Mouse (Mus musculus) hindbrain, embryonic 14.5 days (tissue): ENCODE measurements at regions not wholly inside any gene's neighbourhood (a gene's known extent, or its start where the extent isn't known, plus 50 kb on each side); places are given as distances from the start of the nearest gene placed in this dataset.

Experiments used
- ATAC-seq: fragments of 200-750 bp; cut with Nextera tagmentation; 2 replicates; pipeline ENCODE4 v1.8.0; 2017; ENCODE audit warnings: moderate number of reproducible peaks, mild to moderate bottlenecking, moderate TSS enrichment, moderate library complexity; ENCODE audit not compliant: low FRiP score
- DNase-seq: peaks from one replicate; pipeline ENCODE4 v3.0.0-alpha.2; 2015; ENCODE audit warnings: low spot score
- H3K27ac ChIP-seq: fragments of 300-500 bp; sonication (generic); 2 replicates; pipeline ENCODE4 v1.5.1; 2014; ENCODE audit warnings: mild to moderate bottlenecking, moderate library complexity
- H3K27me3 ChIP-seq: fragments of 300-500 bp; sonication (generic); 2 replicates; pipeline ENCODE4 v1.6.1; 2014; ENCODE audit warnings: mild to moderate bottlenecking, low read length, mixed read lengths; ENCODE audit not compliant: control insufficient read depth, insufficient read depth
- H3K36me3 ChIP-seq: fragments of 300-500 bp; sonication (generic); replicated peaks from 2 replicates; pipeline ENCODE4 v1.6.1; 2014; ENCODE audit not compliant: control insufficient read depth, insufficient read depth
- H3K4me1 ChIP-seq: fragments of 300-500 bp; sonication (generic); replicated peaks from 2 replicates; pipeline ENCODE4 v1.6.1; 2014; ENCODE audit warnings: antibody characterized with exemption, low read length, mixed read lengths; ENCODE audit not compliant: control insufficient read depth, insufficient read depth
- H3K4me2 ChIP-seq: fragments of 300-500 bp; sonication (generic); replicated peaks from 2 replicates; pipeline ENCODE4 v1.6.1; 2014; ENCODE audit warnings: mild to moderate bottlenecking, moderate library complexity
- H3K4me3 ChIP-seq: fragments of 300-500 bp; sonication (generic); replicated peaks from 2 replicates; pipeline ENCODE4 v1.5.1; 2014; ENCODE audit warnings: mild to moderate bottlenecking, low read length
- H3K9ac ChIP-seq: fragments of 300-500 bp; sonication (generic); 2 replicates; pipeline ENCODE4 v1.6.1; 2014
- H3K9me3 ChIP-seq: fragments of 300-500 bp; sonication (generic); 2 replicates; pipeline ENCODE4 v1.6.1; 2016; ENCODE audit warnings: low read length; ENCODE audit not compliant: control insufficient read depth
- WGBS: fragments of 180-500 bp; shearing (Covaris S2); extraction: QIAGEN DNeasy Blood & Tissue Kit; methylation state at CpG from one replicate; pipeline ENCODE4 v1.1.7; 2014; 5-methylcytosine and 5-hydroxymethylcytosine counted together

GRCm38 (mm10) chr12:10597976-10598746 lies 207.6 kb downstream of the Rdh14 start:
- peak; percentile 81 for ATAC-seq
- Histone ChIP-seq H3K9me3 (no peaks in the 10 kb centered on the region), H3K4me1 (no peaks in the 10 kb centered on the region), H3K4me2 (no peak overlapping the region), H3K36me3 (no peaks in the 10 kb centered on the region), H3K9ac (no peak overlapping the region), H3K27me3 (no peaks in the 10 kb centered on the region), H3K4me3 (no peak overlapping the region), H3K27ac (no peak overlapping the region)
- 19% methylated on average over 7 of the region's 7 CpGs for WGBS
- peak; percentile 80 for DNase-seq

DNA sequence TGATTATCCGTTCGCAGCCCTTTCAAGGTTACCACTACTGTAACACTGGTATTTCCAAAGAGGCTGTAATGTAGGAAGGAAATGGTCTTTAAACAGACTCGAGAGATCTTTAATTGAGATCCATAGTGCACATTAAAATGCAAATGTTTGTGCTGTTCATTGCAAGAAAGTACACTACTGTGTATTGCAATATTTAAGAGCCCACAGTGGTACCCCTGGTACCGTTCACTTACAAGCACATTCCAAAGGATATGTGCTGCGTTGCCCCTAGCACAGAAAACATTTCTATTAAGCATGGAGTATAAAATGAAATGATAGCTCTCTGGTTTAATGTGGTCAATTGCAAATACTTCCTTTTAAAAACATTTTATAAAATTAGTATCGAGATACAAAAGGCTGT lies 209.5 kb downstream of the Rdh14 start:
- Histone ChIP-seq H3K27me3 (no peaks in the 10 kb centered on the region), H3K9me3 (no peaks in the 10 kb centered on the region), H3K4me2 (no peak overlapping the region), H3K9ac (no peak overlapping the region), H3K27ac (no peak overlapping the region), H3K36me3 (no peaks in the 10 kb centered on the region), H3K4me3 (no peak overlapping the region), H3K4me1 (no peaks in the 10 kb centered on the region)
- peak; percentile 27 for DNase-seq
- peak; percentile 60; the same call in 1 of the 2 replicates for ATAC-seq
- 77% methylated on average over 6 of the region's 6 CpGs for WGBS

GRCm38 (mm10) chr12:10618319-10618718 lies 227.7 kb downstream of the Rdh14 start:
- H3K27ac ChIP-seq, result no peak overlapping the region
- ATAC-seq, result no peak
- H3K9ac ChIP-seq, result no peak overlapping the region
- no peaks in the 10 kb centered on the region for H3K27me3 ChIP-seq
- no peaks in the 10 kb centered on the region for H3K4me1 ChIP-seq
- H3K9me3 ChIP-seq, result no peaks in the 10 kb centered on the region
- no peak overlapping the region for H3K4me3 ChIP-seq
- no peak for DNase-seq
- no peak overlapping the region for H3K4me2 ChIP-seq
- H3K36me3 ChIP-seq, result no peaks in the 10 kb centered on the region

DNA sequence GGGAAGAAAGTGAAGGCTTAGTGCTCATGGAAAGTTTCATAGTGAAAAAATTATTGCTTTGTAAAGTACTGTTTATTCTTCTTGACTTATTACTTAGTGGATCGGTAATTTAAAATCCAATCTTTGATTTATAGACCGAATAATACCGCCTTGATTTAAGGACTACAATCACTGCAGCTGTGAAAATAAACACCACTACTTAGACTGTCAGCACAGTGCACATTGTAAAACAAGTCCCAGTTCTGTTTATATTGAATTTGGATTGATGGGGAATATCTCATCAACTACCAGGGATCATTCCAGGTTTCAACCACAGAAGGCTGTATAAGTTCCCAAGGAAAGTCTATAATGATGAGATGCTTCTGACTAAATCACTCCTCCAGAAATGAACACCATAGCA lies 230.0 kb downstream of the Rdh14 start:
- no peaks in the 10 kb centered on the region for H3K36me3 ChIP-seq
- WGBS, result 88% methylated on average over 3 of the region's 3 CpGs
- no peak overlapping the region for H3K27ac ChIP-seq
- DNase-seq (no peak), ATAC-seq (no peak)
- no peaks in the 10 kb centered on the region for H3K4me1 ChIP-seq
- H3K9ac ChIP-seq, result no peak overlapping the region
- no peaks in the 10 kb centered on the region for H3K27me3 ChIP-seq
- H3K4me2 ChIP-seq, result no peak overlapping the region
- no peak overlapping the region for H3K4me3 ChIP-seq
- H3K9me3 ChIP-seq, result no peaks in the 10 kb centered on the region

GRCm38 (mm10) chr12:10638591-10638990 lies 248.0 kb downstream of the Rdh14 start:
- ATAC-seq (no peak), DNase-seq (no peak)
- H3K4me3 ChIP-seq, result no peak overlapping the region
- no peak overlapping the region for H3K9ac ChIP-seq
- H3K36me3 ChIP-seq, result no peaks in the 10 kb centered on the region
- no peaks in the 10 kb centered on the region for H3K27me3 ChIP-seq
- H3K4me1 ChIP-seq, result no peaks in the 10 kb centered on the region
- no peak overlapping the region for H3K4me2 ChIP-seq
- no peak overlapping the region for H3K27ac ChIP-seq
- H3K9me3 ChIP-seq, result no peaks in the 10 kb centered on the region
- WGBS, result 90% methylated on average over 3 of the region's 3 CpGs

DNA sequence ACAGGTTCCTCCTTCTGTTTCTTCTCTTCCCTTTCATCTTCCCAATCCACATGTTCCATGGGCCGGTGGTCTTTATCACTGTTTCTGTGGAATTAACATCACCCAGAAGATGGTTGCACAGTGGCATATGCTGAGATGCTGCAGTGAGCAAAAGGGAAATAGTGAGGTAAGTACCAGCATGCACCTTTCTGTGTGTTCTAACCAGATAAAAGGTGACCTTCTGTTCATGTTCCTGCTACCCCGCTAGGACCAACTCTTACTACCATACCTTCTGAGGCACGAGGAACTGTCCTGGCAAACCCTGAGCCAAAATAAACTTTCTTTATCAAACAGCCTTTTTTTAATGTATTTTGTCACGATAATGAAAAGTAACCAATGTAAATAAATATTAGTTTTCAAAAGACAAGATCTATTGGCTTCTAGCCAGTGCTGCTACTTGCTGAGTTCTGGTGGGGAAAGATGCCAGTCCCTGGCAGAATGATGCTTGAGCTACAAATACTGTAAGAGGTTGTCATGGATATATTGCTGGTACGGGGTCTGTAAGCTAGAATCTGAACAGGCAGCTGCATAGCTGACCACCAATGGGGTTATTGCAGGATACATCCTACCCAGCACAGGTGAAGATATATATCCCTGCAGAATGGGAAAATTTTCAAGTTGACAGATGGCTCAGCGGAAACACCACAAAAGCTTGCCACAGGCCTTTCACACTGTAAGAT lies 264.1 kb downstream of the Rdh14 start:
- Histone ChIP-seq H3K27me3 (no peaks in the 10 kb centered on the region), H3K4me2 (no peak overlapping the region), H3K27ac (no peak overlapping the region), H3K36me3 (no peaks in the 10 kb centered on the region), H3K9ac (no peak overlapping the region), H3K4me3 (no peak overlapping the region), H3K9me3 (no peaks in the 10 kb centered on the region), H3K4me1 (no peaks in the 10 kb centered on the region)
- DNase-seq, result no peak
- 80% methylated on average over 6 of the region's 6 CpGs for WGBS
- ATAC-seq, result no peak; the same call in 1 of the 2 replicates

DNA sequence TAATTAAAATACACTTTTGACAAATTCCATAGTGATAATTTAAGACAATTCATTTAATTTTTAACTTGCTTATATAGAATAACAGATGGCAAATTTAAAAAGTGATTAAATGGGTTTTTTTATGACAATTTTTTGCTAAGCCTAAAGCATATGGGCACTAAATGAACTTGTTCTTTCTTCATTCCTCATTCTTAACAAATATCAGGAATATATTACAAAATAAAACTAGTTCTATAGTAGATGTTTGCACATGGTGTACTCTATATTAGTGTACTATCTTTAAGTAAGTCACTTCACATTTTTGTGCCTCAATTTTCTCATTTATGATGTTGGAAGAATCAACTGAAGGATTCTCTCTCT lies 264.6 kb downstream of the Rdh14 start:
- H3K27me3 ChIP-seq, result no peaks in the 10 kb centered on the region
- ATAC-seq (no peak; the same call in 1 of the 2 replicates), DNase-seq (no peak)
- H3K4me1 ChIP-seq, result no peaks in the 10 kb centered on the region
- H3K36me3 ChIP-seq, result no peaks in the 10 kb centered on the region
- H3K9me3 ChIP-seq, result no peaks in the 10 kb centered on the region
- H3K4me2 ChIP-seq, result no peak overlapping the region
- no peak overlapping the region for H3K27ac ChIP-seq
- no peak overlapping the region for H3K9ac ChIP-seq
- H3K4me3 ChIP-seq, result no peak overlapping the region

DNA sequence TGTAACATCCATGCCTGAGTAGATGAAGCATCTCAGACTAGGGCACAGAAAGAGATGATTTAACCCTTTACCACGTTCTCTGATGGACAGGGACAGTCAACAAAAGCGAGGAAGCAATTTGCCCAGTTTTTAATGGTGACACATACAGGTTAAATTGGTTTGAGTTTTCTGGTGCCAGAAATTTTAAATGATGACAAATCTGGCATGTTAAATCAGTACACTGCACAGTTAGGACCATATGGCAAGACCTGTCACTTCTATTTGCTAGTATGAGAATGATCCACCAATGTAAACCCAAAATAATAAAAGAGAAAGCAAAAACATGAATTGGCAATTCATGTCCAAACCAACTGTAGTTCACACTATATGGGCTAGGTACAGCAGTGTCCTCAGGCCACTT lies 268.3 kb downstream of the Rdh14 start:
- 71% methylated on average over 2 of the region's 2 CpGs for WGBS
- H3K4me2 ChIP-seq, result no peak overlapping the region
- H3K9me3 ChIP-seq, result no peaks in the 10 kb centered on the region
- no peak for ATAC-seq
- H3K4me1 ChIP-seq, result no peaks in the 10 kb centered on the region
- no peak overlapping the region for H3K9ac ChIP-seq
- no peak overlapping the region for H3K4me3 ChIP-seq
- H3K36me3 ChIP-seq, result no peaks in the 10 kb centered on the region
- no peaks in the 10 kb centered on the region for H3K27me3 ChIP-seq
- no peak overlapping the region for H3K27ac ChIP-seq
- no peak for DNase-seq

GRCm38 (mm10) chr12:10686747-10687146 lies 296.2 kb downstream of the Rdh14 start:
- whole genome bisulfite sequencing, result 67% methylated on average over 4 of the region's 4 CpGs
- no peaks in the 10 kb centered on the region for H3K27me3 ChIP-seq
- no peak overlapping the region for H3K9ac ChIP-seq
- no peak overlapping the region for H3K27ac ChIP-seq
- H3K9me3 ChIP-seq, result no peaks in the 10 kb centered on the region
- DNase-seq (no peak), ATAC-seq (0 out of 2 replicates have a peak, but pooled peaks have one; percentile 69)
- no peaks in the 10 kb centered on the region for H3K4me1 ChIP-seq
- H3K4me3 ChIP-seq, result no peak overlapping the region
- H3K36me3 ChIP-seq, result no peaks in the 10 kb centered on the region
- no peak overlapping the region for H3K4me2 ChIP-seq
